Mouse (Mus musculus): ENCODE data around the gene Ap1g2.

DNA sequence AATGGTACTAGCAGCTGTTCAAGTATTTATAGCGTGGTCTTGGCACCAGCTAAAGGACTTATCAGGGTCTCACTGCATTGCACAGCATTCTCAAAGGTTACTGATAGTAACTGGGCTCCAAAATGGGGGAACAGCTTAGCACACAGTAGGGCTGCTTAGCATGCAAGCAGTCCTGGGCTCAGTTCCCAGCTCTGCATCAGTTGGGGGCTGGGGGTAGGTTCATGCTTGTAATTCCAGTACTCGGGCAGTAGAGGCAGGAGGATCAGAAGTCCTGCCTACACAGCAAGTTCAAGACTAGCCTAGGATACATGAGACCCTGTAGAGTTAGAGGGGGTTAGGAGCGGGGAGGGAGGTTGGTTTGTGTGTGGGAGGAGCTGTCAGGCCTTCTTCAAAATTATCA is 29.4 kb downstream of the Ap1g2 start:
- TF ChIP-seq CTCF (conservative IDR thresholded peaks at IDR 0.05; ENCODE audit: insufficient read depth, insufficient read length, low read depth, low read length) (no peak), POLR2A (IDR thresholded peaks at IDR 0.05; ENCODE audit: low read depth, low read length) (no peak)
